Mouse (Mus musculus): ENCODE measurements around the gene Plscr1. TPM values are rescaled to one million over a fixed set of nuclear protein-coding genes. Genes with fewer than 3 reads are reported as not detected.

Gene Plscr1
- polyA plus RNA-seq, 1 experiment from 2014 or later, result 11.2 TPM

GRCm38 (mm10) chr9:92226127-92226655 is 23.4 kb upstream of the Plscr1 start:
- Histone ChIP-seq H3K9ac (no peak overlapping the region), H3K4me2 (no peak overlapping the region), H3K36me3 (no peaks in the 10 kb centered on the region), H3K4me1 (no peaks in the 10 kb centered on the region), H3K4me3 (no peak overlapping the region), H3K9me3 (no peaks in the 10 kb centered on the region), H3K27ac (no peak overlapping the region), H3K27me3 (no peaks in the 10 kb centered on the region)
- ATAC-seq (ENCODE audit: insufficient number of reproducible peaks, low FRiP score, low TSS enrichment, low read depth), result no peak
- 80% methylated on average over 3 of the region's 3 CpGs for WGBS

DNA sequence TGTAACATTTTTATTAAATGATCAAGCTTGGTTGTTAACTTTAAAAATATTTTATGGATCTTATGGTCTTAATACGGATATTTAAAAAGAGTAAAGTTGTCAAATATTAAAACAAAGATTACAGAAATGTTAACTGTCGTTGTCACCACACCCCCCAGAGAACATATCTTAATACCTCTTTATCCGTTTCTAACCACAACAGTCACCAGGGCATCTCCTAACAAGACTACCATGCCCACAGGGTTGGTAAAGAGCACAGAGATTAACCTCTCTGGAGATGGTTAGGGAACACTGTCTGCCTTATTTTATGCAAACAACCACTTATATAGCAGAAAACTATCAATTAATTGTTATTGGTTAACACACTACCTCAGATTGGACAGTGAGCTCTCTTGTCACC is 22.8 kb upstream of the Plscr1 start:
- H3K27ac ChIP-seq, result no peak overlapping the region
- no peaks in the 10 kb centered on the region for H3K36me3 ChIP-seq
- no peaks in the 10 kb centered on the region for H3K4me1 ChIP-seq
- 72% methylated on average over 3 of the region's 3 CpGs for WGBS
- H3K4me3 ChIP-seq, result no peak overlapping the region
- H3K9me3 ChIP-seq, result no peaks in the 10 kb centered on the region
- no peak for ATAC-seq (ENCODE audit: insufficient number of reproducible peaks, low FRiP score, low TSS enrichment, low read depth)
- H3K4me2 ChIP-seq, result no peak overlapping the region
- H3K27me3 ChIP-seq, result no peaks in the 10 kb centered on the region
- H3K9ac ChIP-seq, result no peak overlapping the region

DNA sequence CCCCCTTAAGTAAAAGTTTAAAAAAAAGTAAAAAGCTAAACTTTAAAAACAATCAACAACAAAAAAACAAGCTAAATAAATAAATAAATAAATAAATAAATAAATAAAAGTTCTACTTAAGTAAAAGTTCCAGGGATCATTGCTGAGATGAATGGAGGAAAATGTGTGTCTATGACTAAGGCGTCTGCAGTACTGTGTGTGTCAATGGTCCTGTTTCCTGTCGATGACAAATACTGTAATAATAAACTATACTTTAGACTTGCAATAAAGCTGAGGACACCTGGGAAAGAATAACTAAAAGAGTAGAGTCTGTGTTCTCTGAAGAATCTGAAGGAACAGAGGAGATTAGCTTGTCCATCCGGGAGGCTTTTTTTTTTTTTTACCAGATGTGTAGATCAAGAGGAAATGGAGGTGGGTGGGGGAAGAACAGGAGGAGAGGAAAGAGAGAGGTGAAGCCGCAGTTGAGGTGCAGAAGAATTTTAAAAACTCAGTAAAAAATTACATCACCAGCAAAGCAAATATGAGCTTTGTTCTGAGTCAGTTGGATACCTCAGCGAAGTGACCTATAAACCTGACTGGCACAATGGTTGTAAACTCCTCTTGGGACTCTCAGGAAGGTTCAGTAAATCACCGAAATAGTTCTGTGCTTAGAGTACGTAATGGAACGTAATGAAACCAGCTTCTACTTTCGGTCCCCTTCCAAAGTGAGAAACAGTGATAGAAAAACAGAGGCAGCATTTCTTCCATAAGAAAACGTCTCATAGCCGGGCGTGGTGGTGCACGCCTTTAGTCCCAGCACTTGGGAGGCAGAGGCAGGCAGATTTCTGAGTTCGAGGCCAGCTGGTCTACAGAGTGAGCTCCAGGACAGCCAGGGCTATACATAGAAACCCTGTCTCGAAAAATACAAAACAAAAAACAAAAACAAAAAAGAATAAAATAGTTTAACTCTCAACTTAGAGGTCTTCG is 20.4 kb upstream of the Plscr1 start:
- Histone ChIP-seq H3K36me3 (no peaks in the 10 kb centered on the region), H3K27ac (no peak overlapping the region), H3K9ac (no peak overlapping the region), H3K27me3 (no peaks in the 10 kb centered on the region), H3K4me2 (no peak overlapping the region), H3K4me3 (no peak overlapping the region), H3K9me3 (no peaks in the 10 kb centered on the region), H3K4me1 (no peaks in the 10 kb centered on the region)
- no peak for ATAC-seq (ENCODE audit: insufficient number of reproducible peaks, low FRiP score, low TSS enrichment, low read depth)
- 69% methylated on average over 16 of the region's 16 CpGs for WGBS

- H3K36me3 ChIP-seq, result no peaks in the 10 kb centered on the region
- H3K4me3 ChIP-seq, result no peak overlapping the region
- H3K9me3 ChIP-seq, result no peaks in the 10 kb centered on the region
- no peak overlapping the region for H3K9ac ChIP-seq
- no peak for ATAC-seq (ENCODE audit: insufficient number of reproducible peaks, low FRiP score, low TSS enrichment, low read depth)
- H3K27me3 ChIP-seq, result no peaks in the 10 kb centered on the region
- WGBS, result 55% methylated on average over 2 of the region's 2 CpGs
- no peak overlapping the region for H3K27ac ChIP-seq
- H3K4me1 ChIP-seq, result no peaks in the 10 kb centered on the region
- no peak overlapping the region for H3K4me2 ChIP-seq
Measured at GRCm38 (mm10) chr9:92229833-92230205, 19.7 kb upstream of the Plscr1 start.

DNA sequence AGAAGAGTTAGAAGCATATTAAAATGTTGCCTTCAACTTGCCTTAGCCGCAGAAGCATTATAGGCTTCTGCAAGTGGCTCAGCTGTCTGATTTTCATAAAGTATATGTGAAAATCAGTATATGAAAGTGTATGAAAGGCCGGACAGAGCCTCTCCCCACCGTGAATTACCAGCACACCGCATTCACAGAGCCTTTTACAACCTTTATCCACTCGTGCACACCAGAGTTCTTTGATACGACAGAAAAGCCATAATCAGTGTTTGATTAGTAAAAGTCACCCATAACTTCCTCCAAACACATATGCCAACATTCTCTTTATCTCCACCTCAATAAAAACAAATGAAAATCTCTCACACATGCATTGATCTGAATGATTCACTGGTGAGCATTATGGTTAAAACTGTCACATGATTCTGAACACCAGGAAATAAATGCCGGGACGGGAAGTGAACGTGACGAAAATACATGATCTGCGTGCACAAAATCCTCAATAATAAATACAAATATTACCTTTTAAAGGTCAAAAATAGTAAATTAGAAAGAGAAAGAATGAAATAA is 14.6 kb upstream of the Plscr1 start:
- H3K4me3 ChIP-seq, result no peak overlapping the region
- no peaks in the 10 kb centered on the region for H3K36me3 ChIP-seq
- H3K4me2 ChIP-seq, result no peak overlapping the region
- WGBS, result 62% methylated on average over 11 of the region's 11 CpGs
- H3K9me3 ChIP-seq, result no peaks in the 10 kb centered on the region
- no peak overlapping the region for H3K9ac ChIP-seq
- no peaks in the 10 kb centered on the region for H3K4me1 ChIP-seq
- no peak overlapping the region for H3K27ac ChIP-seq
- ATAC-seq (ENCODE audit: insufficient number of reproducible peaks, low FRiP score, low TSS enrichment, low read depth), result no peak
- H3K27me3 ChIP-seq, result no peaks in the 10 kb centered on the region

GRCm38 (mm10) chr9:92248773-92249446 is 640 bp upstream of the Plscr1 start:
- 86% methylated on average over 7 of the region's 7 CpGs for WGBS
- Histone ChIP-seq H3K4me2 (no peak overlapping the region), H3K36me3 (no peaks in the 10 kb centered on the region), H3K9me3 (no peaks in the 10 kb centered on the region), H3K4me3 (no peak overlapping the region), H3K27me3 (no peaks in the 10 kb centered on the region), H3K27ac (no peak overlapping the region), H3K9ac (no peak overlapping the region), H3K4me1 (peaks cover 6% of the 10 kb centered on the region; the same call in 1 of the 2 replicates)
- no peak for ATAC-seq (ENCODE audit: insufficient number of reproducible peaks, low FRiP score, low TSS enrichment, low read depth)

DNA sequence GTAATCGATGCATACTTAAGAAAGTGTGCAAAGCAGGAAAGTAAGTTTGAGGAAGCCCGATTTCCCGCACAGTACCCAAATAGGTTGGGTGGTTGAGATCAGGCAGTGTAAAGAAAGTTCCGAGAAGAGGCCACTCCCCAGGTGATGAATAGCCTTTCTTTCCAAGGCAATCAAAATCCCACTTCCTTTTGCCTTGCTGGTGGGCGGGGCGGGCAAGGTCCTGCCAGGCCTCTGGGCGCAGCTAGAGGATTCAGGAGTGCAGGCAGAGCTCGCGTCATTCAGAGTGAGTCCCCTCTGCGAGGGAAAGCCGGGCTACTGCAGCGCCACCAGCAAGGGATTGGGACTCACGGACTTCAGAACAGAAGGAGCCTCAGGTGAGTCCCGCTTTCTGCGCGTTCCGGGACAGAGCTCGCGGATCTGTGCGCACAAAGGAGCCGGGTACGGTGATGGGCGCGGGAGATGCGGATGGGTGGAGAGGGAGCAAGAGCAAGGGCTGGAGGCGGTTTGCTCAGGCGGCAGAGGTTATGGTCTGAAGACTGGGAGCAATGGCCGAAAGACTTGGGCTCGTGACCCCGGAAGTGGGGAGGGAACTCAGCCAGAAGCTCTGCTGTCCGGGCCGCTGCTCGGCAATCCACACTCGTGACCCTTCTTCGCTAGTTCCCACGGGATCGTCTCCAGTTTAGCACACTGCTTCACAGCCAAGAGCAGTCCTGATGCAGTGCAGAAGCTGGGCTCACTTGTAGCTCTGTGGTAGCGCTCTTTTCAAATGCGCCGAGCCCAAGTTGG is 630 bp downstream of the Plscr1 start:
- WGBS, result 1% methylated on average over 40 of the region's 40 CpGs
- peak overlapping the region; percentile 88 for H3K27ac ChIP-seq
- ATAC-seq (ENCODE audit: insufficient number of reproducible peaks, low FRiP score, low TSS enrichment, low read depth), result peak; percentile 84; the same call in 1 of the 2 replicates

DNA sequence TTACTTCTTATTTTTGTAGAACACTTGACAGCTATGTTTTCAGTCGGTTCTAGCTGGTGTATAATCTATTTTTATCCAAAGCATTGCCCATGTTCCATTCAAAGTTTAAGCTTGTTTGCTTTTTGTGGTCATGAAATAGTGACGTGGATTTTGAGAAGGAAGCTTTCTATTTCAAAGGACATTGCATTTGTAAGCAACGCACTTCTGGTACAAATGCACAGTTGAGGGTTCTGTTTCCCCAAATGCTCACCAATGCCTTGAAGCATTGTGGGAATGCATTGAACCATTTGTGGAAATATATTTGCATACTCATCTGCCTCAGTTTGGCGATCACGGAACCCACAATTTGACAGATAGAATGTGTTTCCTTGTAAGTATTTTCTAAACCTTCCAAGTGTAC is 3.2 kb downstream of the Plscr1 start:
- H3K4me2 ChIP-seq, result no peak overlapping the region
- H3K9me3 ChIP-seq, result no peaks in the 10 kb centered on the region
- no peak overlapping the region for H3K27ac ChIP-seq
- H3K9ac ChIP-seq, result no peak overlapping the region
- peaks cover 6% of the 10 kb centered on the region; the same call in 1 of the 2 replicates for H3K4me1 ChIP-seq
- ATAC-seq (ENCODE audit: insufficient number of reproducible peaks, low FRiP score, low TSS enrichment, low read depth), result no peak
- H3K36me3 ChIP-seq, result no peaks in the 10 kb centered on the region
- no peak overlapping the region for H3K4me3 ChIP-seq
- 86% methylated on average over 5 of the region's 5 CpGs for WGBS
- no peaks in the 10 kb centered on the region for H3K27me3 ChIP-seq

More for the DNA sequence above, 630 bp downstream of the Plscr1 start:
- H3K4me2 ChIP-seq, result peak overlapping the region; percentile 82
- peak overlapping the region; percentile 52 for H3K9ac ChIP-seq
- peak overlapping the region; percentile 61 for H3K4me3 ChIP-seq
- H3K27me3 ChIP-seq, result no peaks in the 10 kb centered on the region
- peaks cover 6% of the 10 kb centered on the region; the same call in 1 of the 2 replicates for H3K4me1 ChIP-seq
- H3K9me3 ChIP-seq, result no peaks in the 10 kb centered on the region
- no peaks in the 10 kb centered on the region for H3K36me3 ChIP-seq

GRCm38 (mm10) chr9:92253585-92254321 is 4.2 kb downstream of the Plscr1 start:
- 90% methylated on average over 10 of the region's 10 CpGs for WGBS

DNA sequence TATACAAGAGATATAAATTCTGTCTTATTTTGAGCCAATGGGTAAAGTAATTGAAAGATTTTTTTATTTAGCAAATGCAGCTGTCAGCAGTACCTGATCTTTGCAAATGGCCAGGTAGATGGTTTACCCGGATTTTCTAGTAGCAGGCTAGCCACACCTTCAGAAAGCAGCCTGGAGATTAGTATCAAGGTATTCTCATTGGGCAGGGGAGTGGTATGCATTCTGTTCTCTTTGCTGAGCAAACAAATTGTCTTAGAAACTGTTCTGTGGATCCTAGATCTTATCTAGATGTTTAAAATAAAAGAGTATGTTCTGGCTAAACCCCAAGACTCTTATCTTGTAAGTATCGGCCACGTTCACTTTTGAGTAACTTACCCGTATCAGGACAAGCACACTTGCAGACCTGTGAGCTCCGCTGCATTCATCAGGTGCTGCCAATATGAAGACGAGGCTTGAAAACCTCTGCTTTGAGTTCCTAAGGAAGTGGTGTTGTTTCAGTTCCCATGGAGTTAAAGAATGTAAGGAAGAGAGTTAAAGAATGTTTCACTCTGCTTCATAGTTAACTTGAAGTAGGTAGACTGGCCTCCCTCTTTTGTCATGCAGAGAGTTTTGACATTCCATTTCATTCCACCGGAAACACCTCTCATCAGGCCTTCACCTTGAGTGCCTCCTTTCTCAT is 11.1 kb downstream of the Plscr1 start:
- no peak for ATAC-seq (ENCODE audit: insufficient number of reproducible peaks, low FRiP score, low TSS enrichment, low read depth)
- 76% methylated on average over 7 of the region's 7 CpGs for WGBS
- no peaks in the 10 kb centered on the region for H3K4me1 ChIP-seq
- no peaks in the 10 kb centered on the region for H3K36me3 ChIP-seq
- H3K9me3 ChIP-seq, result no peaks in the 10 kb centered on the region
- no peak overlapping the region for H3K27ac ChIP-seq
- H3K27me3 ChIP-seq, result no peaks in the 10 kb centered on the region
- H3K4me3 ChIP-seq, result no peak overlapping the region
- H3K9ac ChIP-seq, result no peak overlapping the region
- no peak overlapping the region for H3K4me2 ChIP-seq

More at GRCm38 (mm10) chr9:92253585-92254321, 4.2 kb downstream of the Plscr1 start:
- Histone ChIP-seq H3K27me3 (no peaks in the 10 kb centered on the region), H3K36me3 (no peaks in the 10 kb centered on the region), H3K9ac (no peak overlapping the region), H3K9me3 (no peaks in the 10 kb centered on the region), H3K4me2 (no peak overlapping the region), H3K4me3 (no peak overlapping the region), H3K27ac (no peak overlapping the region), H3K4me1 (peaks cover 6% of the 10 kb centered on the region; the same call in 1 of the 2 replicates)
- ATAC-seq (ENCODE audit: insufficient number of reproducible peaks, low FRiP score, low TSS enrichment, low read depth), result no peak
